Comparison of ENCODE assay signal across 36 mouse cellular contexts in the genomic region with DNA sequence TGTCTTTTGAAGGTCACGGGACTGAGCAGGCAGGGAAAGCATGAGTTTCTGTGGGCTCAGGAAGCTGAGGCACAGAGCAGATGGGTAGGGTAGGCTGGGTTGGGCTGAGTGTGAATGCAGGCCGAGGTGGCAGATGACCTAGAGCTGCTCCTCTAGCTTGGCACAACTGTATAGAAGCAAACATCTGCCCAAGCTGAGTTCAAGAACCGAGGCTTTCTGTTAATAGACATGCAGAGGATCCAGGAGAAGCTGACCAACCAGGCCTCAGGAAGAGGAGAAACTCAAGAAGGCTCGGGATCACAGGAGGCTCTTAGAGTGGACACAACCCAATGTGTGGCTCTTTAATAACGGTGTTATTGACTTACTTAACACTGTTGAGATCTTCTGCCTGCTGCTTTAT. TPM values are rescaled to one million over a fixed set of nuclear protein-coding genes. Genes with fewer than 3 reads are reported as not detected.
"Had no signal": no experiment of that assay in that cellular context is flagged by ENCODE, and none has a peak within 500 bp of the region (broad histone marks: within the 10 kb centered on the region; RNA-seq: fewer than 3 reads in every experiment).

No protein-coding gene starts in this region.

- H3K27me3 ChIP-seq: heart, embryonic 12.5 days; heart, embryonic 13.5 days; heart, embryonic 15.5 days; hindbrain, embryonic 12.5 days; hindbrain, embryonic 13.5 days; hindbrain, embryonic 15.5 days; intestine, embryonic 15.5 days; kidney, embryonic 15.5 days had no signal

- H3K4me1 ChIP-seq: heart, embryonic 10.5 days; heart, embryonic 15.5 days; hindbrain, embryonic 10.5 days; hindbrain, embryonic 12.5 days; hindbrain, embryonic 13.5 days; hindbrain, embryonic 15.5 days; intestine, embryonic 15.5 days; kidney, embryonic 15.5 days had no signal

- ATAC-seq: hindbrain, embryonic 16.5 days; hindbrain, postnatal 0 days; inflammation-experienced regulatory T-cells, adult 6 months; intestine, embryonic 15.5 days; intestine, embryonic 16.5 days; intestine, postnatal 0 days had no signal

- DNase-seq: heart, postnatal 10 days; heart, postnatal 14 days; heart, postnatal 36 days; heart, postnatal 4 days; kidney, adult 11 months; kidney, adult 18-20 months; kidney, adult 2 months; kidney, adult 8-10 months; kidney, adult 9 months; kidney, postnatal 10 days; kidney, postnatal 14 days; kidney, postnatal 25 days; kidney, postnatal 36 days; kidney, postnatal 4 days; layer of hippocampus, adult 9-11 months; layer of hippocampus, postnatal 36 days had no signal

- H3K9me3 ChIP-seq: heart, embryonic 10.5 days; heart, embryonic 12.5 days; heart, embryonic 13.5 days; heart, embryonic 15.5 days; hindbrain, embryonic 10.5 days; hindbrain, embryonic 12.5 days; hindbrain, embryonic 13.5 days; hindbrain, embryonic 15.5 days; intestine, embryonic 15.5 days; kidney, embryonic 15.5 days had no signal

- H3K27ac ChIP-seq: heart, embryonic 10.5 days; heart, embryonic 13.5 days; heart, embryonic 15.5 days; hindbrain, embryonic 10.5 days; hindbrain, embryonic 12.5 days; hindbrain, embryonic 13.5 days; hindbrain, embryonic 14.5 days; hindbrain, embryonic 15.5 days; hindbrain, postnatal 0 days; intestine, embryonic 15.5 days; kidney, embryonic 15.5 days; kidney, postnatal 0 days; layer of hippocampus, adult 2 months had no signal

- H3K4me2 ChIP-seq: heart, embryonic 11.5 days; heart, embryonic 12.5 days; heart, embryonic 13.5 days; heart, embryonic 15.5 days; hindbrain, embryonic 12.5 days; hindbrain, embryonic 13.5 days; hindbrain, embryonic 14.5 days; hindbrain, embryonic 15.5 days; intestine, embryonic 15.5 days; kidney, embryonic 15.5 days had no signal

- H3K9ac ChIP-seq: heart, embryonic 12.5 days; heart, embryonic 13.5 days; heart, embryonic 15.5 days; hindbrain, embryonic 12.5 days; hindbrain, embryonic 13.5 days; hindbrain, embryonic 14.5 days; hindbrain, embryonic 15.5 days; intestine, embryonic 15.5 days; kidney, embryonic 15.5 days had no signal

- H3K4me3 ChIP-seq: heart, embryonic 10.5 days; heart, embryonic 12.5 days; heart, embryonic 13.5 days; heart, embryonic 15.5 days; hindbrain, embryonic 10.5 days; hindbrain, embryonic 12.5 days; hindbrain, embryonic 13.5 days; hindbrain, embryonic 15.5 days; intestine, embryonic 15.5 days; kidney, embryonic 15.5 days; layer of hippocampus, adult 2 months had no signal

RNA-seq across cellular contexts. Expression of a gene that starts 45.8 kb away (rescaled TPM):
- total RNA-seq: layer of hippocampus, adult 18-20 months; layer of hippocampus, postnatal 36 days had no signal
